8 mouse cellular contexts compared by ENCODE assay signal in the genomic region with DNA sequence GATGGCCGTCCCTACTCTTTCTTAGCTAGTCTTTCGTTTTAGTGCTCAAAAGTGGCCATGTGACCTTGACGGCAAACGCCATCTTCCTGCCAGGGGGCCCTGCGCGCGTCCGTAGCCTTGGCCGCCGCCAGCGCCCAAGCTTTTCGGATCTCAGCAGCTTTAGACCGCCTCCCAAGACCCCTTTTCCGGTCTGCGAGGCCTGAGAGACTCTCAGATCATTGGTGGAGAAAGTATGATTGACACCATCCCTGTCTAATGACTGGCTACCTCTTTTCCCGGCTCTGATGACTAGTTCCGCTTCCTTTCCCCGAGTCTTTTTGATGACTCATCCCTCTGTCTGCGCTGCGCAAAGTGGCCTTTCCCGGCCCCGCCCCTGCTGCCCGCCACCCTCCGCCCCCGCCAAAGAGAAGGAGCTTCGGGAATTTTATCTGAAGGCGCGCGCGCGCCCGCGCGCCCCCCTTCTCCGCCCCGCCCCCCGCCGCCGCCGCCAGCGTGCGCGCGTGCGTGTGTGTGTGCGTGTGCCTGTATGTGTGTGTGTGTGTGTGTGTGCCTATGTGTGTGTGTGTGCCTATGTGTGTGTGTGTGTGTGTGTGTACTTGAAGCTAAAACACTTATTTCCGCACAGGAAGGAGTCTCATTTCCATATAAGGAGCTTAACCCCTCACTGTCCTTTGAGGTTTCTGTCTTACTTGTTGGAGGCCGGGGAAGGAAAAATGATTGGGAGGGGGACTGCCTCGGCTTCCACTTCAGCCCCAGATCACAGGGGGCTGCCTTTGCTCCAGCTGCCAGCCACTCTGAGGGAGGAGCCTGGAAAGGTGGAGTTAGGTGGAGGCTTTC. TPM values are rescaled to one million over a fixed set of nuclear protein-coding genes. Genes with fewer than 3 reads are reported as not detected.
DNase-seq lines count a peak whose midpoint lies in the region; ATAC-seq and TF ChIP-seq lines count a peak whose summit lies in the region.

No protein-coding gene starts in this region.

- WGBS in forebrain, embryonic 15.5 days = 17% methylated on average over 29 of the region's 49 CpGs
- WGBS in lung, adult 2 months = 27% methylated on average over 39 of the region's 49 CpGs

- H3K27me3 ChIP-seq in forebrain, embryonic 15.5 days = no peaks in the 10 kb centered on the region

- peak overlapping the region; percentile 76 for H3K9ac ChIP-seq in ES-E14 (ENCODE audit: insufficient read depth, low read depth, low read length, poor library complexity, severe bottlenecking)
- peak overlapping the region; percentile 45 for H3K9ac ChIP-seq in forebrain, embryonic 15.5 days (replicated peaks)

- peak; percentile 97 for ATAC-seq in forebrain, embryonic 15.5 days (replicated peaks)
- ATAC-seq in neutrophil, adult 5-6 weeks (ENCODE audit: extremely low read depth, insufficient number of reproducible peaks, low FRiP score, poor library complexity, severe bottlenecking) = peak; percentile 98

- no peak for TF ChIP-seq CTCF in lung, adult 2 months (IDR thresholded peaks at IDR 0.05; ENCODE audit: insufficient read depth, low read length)

- peaks cover 0 to 4% of the 10 kb centered on the region in 2 experiments; a peak in 1 of 4 replicates for H3K4me1 ChIP-seq in ES-E14 (ENCODE audit: control insufficient read depth in 2 of 2, insufficient read depth in 2 of 2, low read length in 2 of 2, poor library complexity in 1 of 2)
- peaks cover 3% of the 10 kb centered on the region; the same call in 1 of the 2 replicates for H3K4me1 ChIP-seq in forebrain, embryonic 15.5 days
- H3K4me1 ChIP-seq in lung, adult 2 months (ENCODE audit: control insufficient read depth, insufficient read depth, low read length) = no peaks in the 10 kb centered on the region; the same call in 1 of the 2 replicates

- peak overlapping the region; percentile 84 for H3K27ac ChIP-seq in ES-E14 (ENCODE audit: insufficient read depth, low read depth, low read length, poor library complexity, severe bottlenecking)
- peak overlapping the region; percentile 90 for H3K27ac ChIP-seq in forebrain, embryonic 15.5 days (replicated peaks)

- peak overlapping the region; percentile 70 to 87 for H3K4me3 ChIP-seq in ES-E14 (ENCODE audit: insufficient read depth in 1 of 2, low read depth in 1 of 2, low read length in 2 of 2, poor library complexity in 1 of 2, severe bottlenecking in 1 of 2)
- H3K4me3 ChIP-seq in forebrain, embryonic 15.5 days = peak overlapping the region; percentile 41
- H3K4me3 ChIP-seq in lung, adult 2 months (replicated peaks; ENCODE audit: extremely low read depth, low read depth, low read length) = peak overlapping the region; percentile 77

- no peaks in the 10 kb centered on the region for H3K36me3 ChIP-seq in ES-E14 (ENCODE audit: control insufficient read depth, insufficient read depth, low read length, poor library complexity, severe bottlenecking)
- H3K36me3 ChIP-seq in forebrain, embryonic 15.5 days = no peaks in the 10 kb centered on the region

- H3K4me2 ChIP-seq in forebrain, embryonic 15.5 days (replicated peaks) = peak overlapping the region; percentile 48

- H3K9me3 ChIP-seq in ES-E14 (ENCODE audit: control insufficient read depth, insufficient read depth, low read depth, low read length) = no peaks in the 10 kb centered on the region
- H3K9me3 ChIP-seq in forebrain, embryonic 15.5 days = no peaks in the 10 kb centered on the region

- peak; percentile 65; the same call in 1 of the 2 replicates for TF ChIP-seq POLR2A in lung, adult 2 months (IDR thresholded peaks at IDR 0.05; ENCODE audit: borderline replicate concordance, extremely low read depth, low read depth, low read length)

- in situ Hi-C loops in ES-E14 (cut with MboI; ENCODE audit: low sequenced_read_pairs in 2 of 2, unreplicated experiment in 2 of 2) = loop anchor here (10.0 to 25.0 kb wide), 2 partner anchors 195 to 198 kb away; no protein-coding TSS in a partner anchor

- peak; percentile 75 for DNase-seq in ES-E14 (ENCODE audit: low read depth, low spot score)
- peak; percentile 95 for DNase-seq in cerebellum, adult 11-12 months
- peak; percentile 86 for DNase-seq in heart, postnatal 25 days (ENCODE audit: low spot score)
- DNase-seq in layer of hippocampus, adult 18-20 months (ENCODE audit: low spot score in 2 of 2) = peak; percentile 84 to 92
- DNase-seq in lung, adult 2 months = peak; percentile 70
- DNase-seq in thymus, adult 18-20 months = peak; percentile 67 to 85

- intact Hi-C loops in heart, postnatal 25 days (cut with DNase I) = loop anchor here (2.0 to 10.0 kb wide), 2 partner anchors 88 to 108 kb away; partner anchors contain the start of genes Snx12 and Zmym3

TF ChIP-seq in ES-E14, 5 proteins besides CTCF, POLR2A, EP300 and RAD21:
- TF ChIP-seq MAFK (IDR thresholded peaks at IDR 0.05; ENCODE audit: insufficient read depth, low read depth, low read length) (peak; percentile 90), ZC3H11A (IDR thresholded peaks at IDR 0.05; ENCODE audit: borderline replicate concordance, low read depth, low read length) (no peak), CHD2 (IDR thresholded peaks at IDR 0.05; ENCODE audit: low read depth, low read length) (peak; percentile 59)

RNA-seq across cellular contexts. Expression of gene Nlgn3, which starts 33.6 kb away (rescaled TPM):
- total RNA-seq in ES-E14 (2012; rRNA removed) = 0.13 and 2.0 TPM in 2 replicates
- polyA plus RNA-seq in forebrain, embryonic 15.5 days (2015; fragmentation: Nextera tagmentation; extraction: Ambion mirVana) = 53.6 and 55.8 TPM in 2 replicates
- total RNA-seq in heart, postnatal 25 days (2021) = under 1 TPM; 0.59 to 0.91 TPM
- total RNA-seq in layer of hippocampus, adult 18-20 months (2021) = 100 to 1,000 TPM; 168 to 183 TPM
- polyA plus RNA-seq in lung, adult 2 months (2012; rRNA removed) = 0.23 and 0.57 TPM in 2 replicates
- total RNA-seq in neutrophil, adult 5-6 weeks (2017) = not detected in 2 replicates

RNA-seq across cellular contexts. Expression of gene Gjb1, which starts 43.6 kb away (rescaled TPM):
- total RNA-seq in ES-E14 (2012; rRNA removed) = 6.3 and 16.9 TPM in 2 replicates
- 0.29 and 0.60 TPM in 2 replicates for polyA plus RNA-seq in forebrain, embryonic 15.5 days (2015; fragmentation: Nextera tagmentation; extraction: Ambion mirVana)
- total RNA-seq in heart, postnatal 25 days (2021) = not detected
- total RNA-seq in layer of hippocampus, adult 18-20 months (2021) = 10 to 100 TPM; 13.9 to 14.4 TPM
- 6.2 and 7.2 TPM in 2 replicates for polyA plus RNA-seq in lung, adult 2 months (2012; rRNA removed)
- total RNA-seq in neutrophil, adult 5-6 weeks (2017) = not detected in 2 replicates

RNA-seq across cellular contexts. Expression of gene Med12, which starts 58.8 kb away (rescaled TPM):
- 26.7 and 27.0 TPM in 2 replicates for total RNA-seq in ES-E14 (2012; rRNA removed)
- 21.6 and 28.6 TPM in 2 replicates for polyA plus RNA-seq in forebrain, embryonic 15.5 days (2015; fragmentation: Nextera tagmentation; extraction: Ambion mirVana)
- 10 to 100 TPM; 20.1 to 22.6 TPM for total RNA-seq in heart, postnatal 25 days (2021)
- total RNA-seq in layer of hippocampus, adult 18-20 months (2021) = 10 to 100 TPM; 21.6 to 27.6 TPM
- polyA plus RNA-seq in lung, adult 2 months (2012; rRNA removed) = 109 and 128 TPM in 2 replicates
- total RNA-seq in neutrophil, adult 5-6 weeks (2017) = 91.4 and 117 TPM in 2 replicates

Comparison
In these comparisons a context has a peak if more than half of its experiments do, and no peak if none do; other contexts are left out.
1. Peak in every context shown above with its lines: DNase-seq, ATAC-seq, H3K4me3 ChIP-seq and H3K27ac ChIP-seq.
2. RNA of gene Nlgn3, which starts 33.6 kb away (total RNA-seq): 168 to 183 TPM in layer of hippocampus, adult 18-20 months; 0.59 to 0.91 TPM in heart, postnatal 25 days, 0.13 to 2.0 TPM in ES-E14 and not detected in neutrophil, adult 5-6 weeks; every median in the first group is over 10 times any median in the second.